In the genomic region with DNA sequence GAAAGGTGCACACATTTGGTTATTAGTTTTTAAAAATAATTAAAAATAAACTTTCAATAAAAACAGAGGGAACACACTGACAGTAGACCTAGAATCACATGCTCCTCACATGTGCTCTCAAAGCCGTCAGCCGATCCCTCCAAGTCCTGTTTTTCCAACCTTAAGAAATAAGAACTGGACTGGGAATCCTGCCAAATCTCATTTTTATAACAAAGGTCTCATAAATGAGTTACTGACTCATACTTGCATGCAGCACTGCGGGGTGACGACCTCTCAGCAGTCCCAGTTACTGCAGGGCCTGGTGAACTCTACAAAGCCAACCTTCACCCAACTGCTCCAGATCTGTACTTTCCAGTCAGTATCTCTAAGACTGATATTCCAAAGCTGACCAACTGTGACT, we compare ENCODE assay signal across 8 mouse cellular contexts. TPM values are rescaled to one million over a fixed set of nuclear protein-coding genes. Genes with fewer than 3 reads are reported as not detected.
DNase-seq lines count a peak whose midpoint lies in the region; ATAC-seq and TF ChIP-seq lines count a peak whose summit lies in the region.

No protein-coding gene starts in this region.

- TF ChIP-seq POLR2A in heart, adult 2 months (IDR thresholded peaks at IDR 0.05; ENCODE audit: insufficient read depth, low read depth, low read length), result no peak

- POLR2A ChIA-PET in Patski (lab: Charles Lee), result no interaction called here

- no peak for TF ChIP-seq CTCF in heart, adult 2 months (IDR thresholded peaks at IDR 0.05)
- TF ChIP-seq CTCF in Patski (IDR thresholded peaks at IDR 0.05), result no peak
- TF ChIP-seq CTCF in liver, postnatal 0 days (IDR thresholded peaks at IDR 0.05; ENCODE audit: low read depth), result no peak

- no peak overlapping the region for H3K4me3 ChIP-seq in heart, adult 2 months
- H3K4me3 ChIP-seq in heart, embryonic 15.5 days, result no peak overlapping the region
- no peak overlapping the region for H3K4me3 ChIP-seq in liver, postnatal 0 days (ENCODE audit: low read depth, low read length)

- 25% methylated on average over 4 of the region's 4 CpGs for WGBS in heart, adult 2 months
- WGBS in heart, embryonic 15.5 days, result 50% methylated on average over 4 of the region's 4 CpGs
- WGBS in liver, postnatal 0 days (ENCODE audit: insufficient replicate concordance), result 73% methylated on average over 4 of the region's 4 CpGs

- TF ChIP-seq EP300 in heart, adult 2 months (IDR thresholded peaks at IDR 0.05; ENCODE audit: insufficient read depth, low read depth, low read length), result peak; percentile 34; the same call in 1 of the 2 replicates
- TF ChIP-seq EP300 in liver, postnatal 0 days (IDR thresholded peaks at IDR 0.05; ENCODE audit: low read depth), result no peak

- CTCF ChIA-PET in Patski (lab: Charles Lee), result no interaction called here

- H3K36me3 ChIP-seq in heart, adult 2 months (ENCODE audit: control insufficient read depth, insufficient read depth, low read length), result peaks cover 77% of the 10 kb centered on the region
- H3K36me3 ChIP-seq in heart, embryonic 15.5 days, result 0 out of 2 replicates have a peak, but pooled peaks cover under 1% of the 10 kb centered on the region
- no peaks in the 10 kb centered on the region for H3K36me3 ChIP-seq in liver, postnatal 0 days (replicated peaks; ENCODE audit: insufficient read depth, low read length)

- no peaks in the 10 kb centered on the region for H3K27me3 ChIP-seq in heart, adult 2 months (ENCODE audit: control insufficient read depth, insufficient read depth, low read length)
- H3K27me3 ChIP-seq in Patski, result no peaks in the 10 kb centered on the region
- H3K27me3 ChIP-seq in heart, embryonic 15.5 days, result no peaks in the 10 kb centered on the region
- no peaks in the 10 kb centered on the region for H3K27me3 ChIP-seq in liver, postnatal 0 days (ENCODE audit: insufficient read depth, low read length)

- DNase-seq in heart, adult 2 months, result peak in 1 of 2 experiments; percentile 41
- DNase-seq in heart, postnatal 14 days, result no peak
- DNase-seq in Patski (ENCODE audit: low read depth, low spot score), result peak; percentile 92
- DNase-seq in liver, postnatal 0 days, result no peak
- no peak for DNase-seq in embryo, embryonic 11 days
- DNase-seq in T-cell, adult 2 months (ENCODE audit: low spot score), result no peak
- DNase-seq in left cerebral cortex, adult 11 months (ENCODE audit: low spot score), result no peak

- H3K9me3 ChIP-seq in heart, embryonic 15.5 days (replicated peaks), result no peaks in the 10 kb centered on the region
- H3K9me3 ChIP-seq in liver, postnatal 0 days (ENCODE audit: low read length), result no peaks in the 10 kb centered on the region

- intact Hi-C loops in heart, adult 2 months (cut with DNase I), result loop anchor here (5.0 kb wide), 1 partner anchor 97 kb away; no protein-coding TSS in a partner anchor
- intact Hi-C loops in heart, postnatal 14 days (cut with DNase I), result no loop called here

- H3K79me2 ChIP-seq in heart, adult 2 months (replicated peaks; ENCODE audit: control insufficient read depth, insufficient read depth, low read length), result peaks cover 15% of the 10 kb centered on the region

- H3K27ac ChIP-seq in heart, adult 2 months, result peak overlapping the region; percentile 0; the same call in 1 of the 2 replicates
- peak overlapping the region; percentile 53 for H3K27ac ChIP-seq in heart, embryonic 15.5 days
- H3K27ac ChIP-seq in liver, postnatal 0 days (ENCODE audit: low read depth), result no peak overlapping the region

- ATAC-seq in Patski, result peak; percentile 64
- ATAC-seq in heart, embryonic 15.5 days (replicated peaks; ENCODE audit: insufficient number of reproducible peaks, insufficient read depth, low FRiP score, low read depth), result no peak; the same call in 1 of the 2 replicates
- ATAC-seq in liver, postnatal 0 days, result 0 out of 2 replicates have a peak, but pooled peaks have one; percentile 29

- peaks cover 38% of the 10 kb centered on the region for H3K4me1 ChIP-seq in heart, adult 2 months (ENCODE audit: control insufficient read depth, insufficient read depth, low read length)
- peaks cover 49% of the 10 kb centered on the region for H3K4me1 ChIP-seq in heart, embryonic 15.5 days (replicated peaks)
- peaks cover 16% of the 10 kb centered on the region for H3K4me1 ChIP-seq in liver, postnatal 0 days (ENCODE audit: insufficient read depth)

- in situ Hi-C loops in Patski (cut with MboI; ENCODE audit: low pct_unique_long_range_greater_than_20kb), result no loop called here

- no peak overlapping the region for H3K9ac ChIP-seq in heart, adult 2 months (ENCODE audit: low read depth, low read length)
- H3K9ac ChIP-seq in heart, embryonic 15.5 days, result no peak overlapping the region
- H3K9ac ChIP-seq in liver, postnatal 0 days (replicated peaks), result no peak overlapping the region

- no peak overlapping the region for H3K4me2 ChIP-seq in heart, embryonic 15.5 days
- no peak overlapping the region for H3K4me2 ChIP-seq in liver, postnatal 0 days (ENCODE audit: low read depth, low read length)

RNA-seq across cellular contexts. Expression of gene Sptbn1, which starts 58.5 kb away (rescaled TPM):
- 100 to 1,000 TPM; 509 to 570 TPM for total RNA-seq in heart, adult 2 months (2021)
- polyA plus RNA-seq in heart, adult 2 months (2012; rRNA removed), result 169 and 246 TPM in 2 replicates
- 100 to 1,000 TPM; 509 to 527 TPM for total RNA-seq in heart, postnatal 14 days (2021)
- polyA plus RNA-seq in Patski (2021), result 151 TPM
- 159 and 163 TPM in 2 replicates for polyA plus RNA-seq in heart, embryonic 15.5 days (2015; fragmentation: Nextera tagmentation; extraction: Ambion mirVana)
- 18.9 and 19.2 TPM in 2 replicates for polyA plus RNA-seq in liver, postnatal 0 days (2015; fragmentation: Nextera tagmentation; extraction: Ambion mirVana)
